Mouse (Mus musculus): ENCODE results near the gene Zer1. TPM values are rescaled to one million over a fixed set of nuclear protein-coding genes. Genes with fewer than 3 reads are reported as not detected.

The Zer1 gene
- polyA plus RNA-seq (2014; fragmentation: Illumina TruSeq; extraction: RNeasy Lipid Tissue Mini Kit (QIAGEN cat#74804); ENCODE audit: low read depth, low replicate concordance) = 34.6 TPM

GRCm38 (mm10) chr2:30124472-30125274, at the start of gene Zer1:
Gene Zer1, minus strand, starts transcription at chr2:30124585.

GRCm38 (mm10) chr2:30171371-30171996, 47.1 kb upstream of the Zer1 start, which contains the start of gene Endog:
Gene Endog, plus strand, starts transcription at chr2:30171493.

GRCm38 (mm10) chr2:30133613-30134377, 9.4 kb upstream of the Zer1 start, which contains the start of gene Tbc1d13:
Gene Tbc1d13, plus strand, starts transcription at chr2:30133746.

GRCm38 (mm10) chr2:30093471-30094207, 30.7 kb downstream of the Zer1 start, which contains the start of gene Zdhhc12:
Gene Zdhhc12, minus strand, starts transcription at chr2:30093648.

GRCm38 (mm10) chr2:30077502-30078348, 46.7 kb downstream of the Zer1 start, which contains the start of gene Pkn3:
Gene Pkn3, plus strand, starts transcription at chr2:30077684.

GRCm38 (mm10) chr2:30057223-30057904, 67.0 kb downstream of the Zer1 start, which contains the start of gene Set:
Gene Set, plus strand, starts transcription at chr2:30057378.

GRCm38 (mm10) chr2:30048699-30049388, 75.5 kb downstream of the Zer1 start, which contains the start of gene Wdr34:
Gene Wdr34, minus strand, starts transcription at chr2:30048881.

Other genes starting within 250 kb of the Zer1 start
- 115 TPM for gene Odf2, start 235.4 kb downstream of the Zer1 start, polyA plus RNA-seq (2014; fragmentation: Illumina TruSeq; extraction: RNeasy Lipid Tissue Mini Kit (QIAGEN cat#74804); ENCODE audit: low read depth, low replicate concordance)
- 26.0 TPM for gene Gle1, start 189.2 kb downstream of the Zer1 start, polyA plus RNA-seq (2014; fragmentation: Illumina TruSeq; extraction: RNeasy Lipid Tissue Mini Kit (QIAGEN cat#74804); ENCODE audit: low read depth, low replicate concordance)
- 142 TPM for gene Sptan1, start 159.0 kb downstream of the Zer1 start, polyA plus RNA-seq (2014; fragmentation: Illumina TruSeq; extraction: RNeasy Lipid Tissue Mini Kit (QIAGEN cat#74804); ENCODE audit: low read depth, low replicate concordance)
- gene Wdr34, start 75.7 kb downstream of the Zer1 start, polyA plus RNA-seq (2014; fragmentation: Illumina TruSeq; extraction: RNeasy Lipid Tissue Mini Kit (QIAGEN cat#74804); ENCODE audit: low read depth, low replicate concordance) = 31.1 TPM
- 123 TPM for gene Set, start 67.2 kb downstream of the Zer1 start, polyA plus RNA-seq (2014; fragmentation: Illumina TruSeq; extraction: RNeasy Lipid Tissue Mini Kit (QIAGEN cat#74804); ENCODE audit: low read depth, low replicate concordance)
- gene Pkn3, start 46.9 kb downstream of the Zer1 start, polyA plus RNA-seq (2014; fragmentation: Illumina TruSeq; extraction: RNeasy Lipid Tissue Mini Kit (QIAGEN cat#74804); ENCODE audit: low read depth, low replicate concordance) = 7.0 TPM
- 20.2 TPM for gene Zdhhc12, start 30.9 kb downstream of the Zer1 start, polyA plus RNA-seq (2014; fragmentation: Illumina TruSeq; extraction: RNeasy Lipid Tissue Mini Kit (QIAGEN cat#74804); ENCODE audit: low read depth, low replicate concordance)
- 35.5 TPM for gene Tbc1d13, start 9.2 kb upstream of the Zer1 start, polyA plus RNA-seq (2014; fragmentation: Illumina TruSeq; extraction: RNeasy Lipid Tissue Mini Kit (QIAGEN cat#74804); ENCODE audit: low read depth, low replicate concordance)
- 14.7 TPM for gene Endog, start 46.9 kb upstream of the Zer1 start, polyA plus RNA-seq (2014; fragmentation: Illumina TruSeq; extraction: RNeasy Lipid Tissue Mini Kit (QIAGEN cat#74804); ENCODE audit: low read depth, low replicate concordance)
- gene Spout1, start 53.9 kb upstream of the Zer1 start, polyA plus RNA-seq (2014; fragmentation: Illumina TruSeq; extraction: RNeasy Lipid Tissue Mini Kit (QIAGEN cat#74804); ENCODE audit: low read depth, low replicate concordance) = 24.3 TPM
- gene Kyat1, start 81.3 kb upstream of the Zer1 start, polyA plus RNA-seq (2014; fragmentation: Illumina TruSeq; extraction: RNeasy Lipid Tissue Mini Kit (QIAGEN cat#74804); ENCODE audit: low read depth, low replicate concordance) = 45.6 TPM
- gene Lrrc8a, start 113.1 kb upstream of the Zer1 start, polyA plus RNA-seq (2014; fragmentation: Illumina TruSeq; extraction: RNeasy Lipid Tissue Mini Kit (QIAGEN cat#74804); ENCODE audit: low read depth, low replicate concordance) = 13.3 TPM
- 2.3 TPM for gene Gm28035, start 116.0 kb upstream of the Zer1 start, polyA plus RNA-seq (2014; fragmentation: Illumina TruSeq; extraction: RNeasy Lipid Tissue Mini Kit (QIAGEN cat#74804); ENCODE audit: low read depth, low replicate concordance)
- 56.8 TPM for gene Phyhd1, start 141.6 kb upstream of the Zer1 start, polyA plus RNA-seq (2014; fragmentation: Illumina TruSeq; extraction: RNeasy Lipid Tissue Mini Kit (QIAGEN cat#74804); ENCODE audit: low read depth, low replicate concordance)
- gene Gm28038, start 156.5 kb upstream of the Zer1 start, polyA plus RNA-seq (2014; fragmentation: Illumina TruSeq; extraction: RNeasy Lipid Tissue Mini Kit (QIAGEN cat#74804); ENCODE audit: low read depth, low replicate concordance) = not detected
- gene Dolk, start 161.7 kb upstream of the Zer1 start, polyA plus RNA-seq (2014; fragmentation: Illumina TruSeq; extraction: RNeasy Lipid Tissue Mini Kit (QIAGEN cat#74804); ENCODE audit: low read depth, low replicate concordance) = 34.9 TPM
- gene Nup188, start 161.8 kb upstream of the Zer1 start, polyA plus RNA-seq (2014; fragmentation: Illumina TruSeq; extraction: RNeasy Lipid Tissue Mini Kit (QIAGEN cat#74804); ENCODE audit: low read depth, low replicate concordance) = 21.8 TPM
- gene Sh3glb2, start 234.8 kb upstream of the Zer1 start, polyA plus RNA-seq (2014; fragmentation: Illumina TruSeq; extraction: RNeasy Lipid Tissue Mini Kit (QIAGEN cat#74804); ENCODE audit: low read depth, low replicate concordance) = 208 TPM
- 39.4 TPM for gene Miga2, start 239.6 kb upstream of the Zer1 start, polyA plus RNA-seq (2014; fragmentation: Illumina TruSeq; extraction: RNeasy Lipid Tissue Mini Kit (QIAGEN cat#74804); ENCODE audit: low read depth, low replicate concordance)